Mouse (Mus musculus): Measurements from ENCODE around the gene Dpyd. TPM values are rescaled to one million over a fixed set of nuclear protein-coding genes. Genes with fewer than 3 reads are reported as not detected.

The Dpyd gene
- polyA plus RNA-seq, 1 experiment from 2014 or later: 6.6 TPM

DNA sequence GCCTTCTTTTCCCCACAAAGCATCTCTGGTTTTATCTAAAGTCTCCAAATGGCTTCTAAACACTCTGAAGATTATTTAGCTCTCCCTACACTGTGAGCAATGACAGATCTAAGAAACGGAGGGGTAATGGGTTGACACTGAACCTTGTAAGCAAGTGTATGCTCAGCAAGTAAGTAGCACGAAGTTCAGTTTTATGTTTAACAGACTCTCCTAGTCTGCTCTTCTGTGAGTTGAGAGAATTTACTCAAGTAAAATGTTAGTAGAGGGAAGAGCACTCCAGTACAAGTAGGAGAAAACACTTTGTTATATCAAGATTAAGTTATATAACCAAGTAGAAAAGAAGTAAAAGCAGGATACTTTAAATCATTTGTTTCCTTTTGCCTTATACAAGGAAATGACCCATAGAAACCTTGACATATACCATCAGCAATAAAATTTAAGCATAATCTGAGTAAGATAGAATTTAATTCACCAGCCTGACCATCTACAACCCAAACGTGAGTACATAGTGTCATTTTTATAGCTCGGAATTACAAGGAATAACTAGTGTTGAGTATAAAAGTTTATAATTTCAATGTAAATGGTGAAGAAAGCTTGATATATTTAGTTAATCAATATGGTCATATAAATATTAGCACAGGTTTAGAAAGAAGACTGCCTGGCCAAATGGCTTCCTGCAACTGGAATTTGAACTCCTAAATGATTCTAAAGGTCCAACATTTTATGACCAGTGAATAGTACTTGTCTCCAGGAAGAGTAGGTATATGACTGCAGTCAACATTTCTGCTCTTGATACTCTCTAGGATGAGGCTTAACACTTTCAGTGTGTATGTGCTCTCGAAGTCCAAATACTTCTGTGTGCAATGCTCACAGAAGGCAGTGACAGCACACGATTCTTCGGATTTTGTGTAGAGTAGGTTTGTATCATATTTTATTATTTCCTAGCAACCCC is 40.0 kb downstream of the Dpyd start:
- H3K9ac ChIP-seq (replicated peaks): no peak overlapping the region
- no peak for ATAC-seq (replicated peaks)
- H3K4me3 ChIP-seq: no peak overlapping the region
- H3K36me3 ChIP-seq: no peaks in the 10 kb centered on the region
- 92% methylated on average over 7 of the region's 7 CpGs for WGBS
- no peak overlapping the region for H3K4me2 ChIP-seq (replicated peaks)
- H3K9me3 ChIP-seq: no peaks in the 10 kb centered on the region
- H3K4me1 ChIP-seq: no peaks in the 10 kb centered on the region
- no peak overlapping the region for H3K27ac ChIP-seq (replicated peaks)
- H3K27me3 ChIP-seq: no peaks in the 10 kb centered on the region

DNA sequence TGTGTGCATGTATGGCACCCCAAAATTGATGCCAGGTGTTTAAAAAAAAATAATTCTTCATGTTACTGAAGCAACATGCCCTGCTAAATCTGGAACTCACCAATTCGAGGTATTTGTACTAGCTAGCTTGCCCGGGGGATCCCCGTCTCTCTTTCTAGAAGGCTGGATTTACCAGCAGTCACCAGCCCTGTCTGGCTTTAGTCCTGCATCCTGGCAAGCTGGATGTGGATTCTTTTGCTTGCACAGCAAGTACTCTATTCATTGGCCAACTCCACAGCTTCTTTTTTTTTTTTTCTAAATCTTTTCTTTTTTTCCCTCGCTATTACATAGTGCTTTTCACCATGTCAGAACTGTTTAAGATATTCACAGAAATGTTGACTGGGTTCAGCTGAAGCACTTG is 46.8 kb downstream of the Dpyd start:
- Histone ChIP-seq H3K4me1 (peaks cover 5% of the 10 kb centered on the region; the same call in 1 of the 2 replicates), H3K4me3 (no peak overlapping the region), H3K27ac (replicated peaks) (no peak overlapping the region), H3K27me3 (no peaks in the 10 kb centered on the region), H3K4me2 (replicated peaks) (no peak overlapping the region), H3K9me3 (no peaks in the 10 kb centered on the region), H3K36me3 (no peaks in the 10 kb centered on the region), H3K9ac (replicated peaks) (no peak overlapping the region)
- no peak for ATAC-seq (replicated peaks)
- WGBS: 27% methylated on average over 4 of the region's 4 CpGs

DNA sequence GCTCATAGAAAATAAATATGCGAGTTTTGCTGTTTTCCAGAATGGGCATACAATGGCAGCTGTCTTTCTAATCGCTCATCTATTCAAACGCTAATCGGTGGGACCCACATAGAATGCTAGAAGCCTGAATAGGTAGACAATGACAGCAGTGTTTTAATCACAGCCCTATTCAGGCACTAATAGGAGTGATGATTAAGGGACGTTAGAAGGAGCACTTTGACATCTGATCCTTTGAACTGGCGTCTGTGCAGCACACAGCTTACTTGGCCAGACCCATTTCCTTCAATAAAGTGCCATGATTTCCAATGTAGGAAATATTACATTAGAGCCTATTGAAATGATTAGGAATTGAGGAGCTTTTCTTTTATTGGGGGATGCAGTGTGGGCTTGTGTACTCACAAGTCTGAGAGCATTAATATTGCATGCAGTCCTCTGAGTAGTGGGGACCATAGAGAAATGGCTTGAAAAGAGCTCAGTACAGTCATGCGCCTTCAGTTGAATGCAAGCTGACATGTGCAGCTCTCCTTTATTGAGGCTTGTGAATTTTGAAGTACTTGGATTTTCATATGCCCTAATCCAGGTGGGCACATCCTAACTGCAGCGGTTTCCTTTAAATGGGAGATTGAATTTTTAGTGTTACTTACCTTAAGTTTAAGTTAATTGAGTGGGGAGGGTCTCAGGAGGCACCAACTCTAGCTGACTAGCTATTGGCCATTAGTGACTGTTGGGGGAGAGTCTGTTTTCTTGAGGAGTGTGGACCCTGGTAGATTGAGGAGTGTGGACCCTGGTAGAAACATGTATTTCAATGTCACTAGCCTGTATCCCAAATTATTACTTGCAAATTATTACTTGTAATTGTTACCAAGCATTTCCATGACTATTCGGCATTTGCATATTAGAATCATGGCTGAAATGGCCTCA is 64.8 kb downstream of the Dpyd start:
- peak; percentile 95 for ATAC-seq (replicated peaks)
- no peak overlapping the region for H3K4me3 ChIP-seq
- H3K4me1 ChIP-seq: peaks cover 11% of the 10 kb centered on the region
- no peaks in the 10 kb centered on the region for H3K27me3 ChIP-seq
- H3K4me2 ChIP-seq (replicated peaks): no peak overlapping the region
- no peaks in the 10 kb centered on the region for H3K9me3 ChIP-seq
- no peaks in the 10 kb centered on the region for H3K36me3 ChIP-seq
- no peak overlapping the region for H3K9ac ChIP-seq (replicated peaks)
- 17% methylated on average over 9 of the region's 9 CpGs for WGBS
- H3K27ac ChIP-seq (replicated peaks): peak overlapping the region; percentile 36; the same call in 1 of the 2 replicates

DNA sequence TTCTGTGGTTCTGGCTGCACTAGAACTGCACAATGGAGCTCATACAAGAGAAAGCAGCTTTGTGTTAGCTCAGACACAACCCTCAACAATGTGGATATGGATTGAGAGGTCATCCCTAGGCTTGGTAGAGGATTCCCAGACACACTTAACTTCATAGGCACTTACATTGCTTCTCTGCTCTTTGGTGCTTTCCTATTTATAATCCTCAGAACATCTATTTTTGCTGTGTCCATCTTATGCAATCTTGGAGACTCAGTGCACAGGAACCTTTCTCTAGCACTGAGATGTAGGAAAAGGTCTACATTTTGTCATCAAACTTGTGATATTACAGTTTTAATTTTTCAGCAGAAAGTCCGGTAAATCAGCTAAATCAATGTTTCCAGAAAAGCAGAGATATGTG is 67.8 kb downstream of the Dpyd start:
- no peak overlapping the region for H3K9ac ChIP-seq (replicated peaks)
- no peaks in the 10 kb centered on the region for H3K27me3 ChIP-seq
- whole genome bisulfite sequencing: 98% methylated on average over 1 of the region's 1 CpGs
- no peak overlapping the region for H3K27ac ChIP-seq (replicated peaks)
- H3K4me3 ChIP-seq: no peak overlapping the region
- H3K36me3 ChIP-seq: no peaks in the 10 kb centered on the region
- H3K4me2 ChIP-seq (replicated peaks): no peak overlapping the region
- no peaks in the 10 kb centered on the region for H3K9me3 ChIP-seq
- peaks cover 11% of the 10 kb centered on the region for H3K4me1 ChIP-seq
- no peak for ATAC-seq (replicated peaks)

DNA sequence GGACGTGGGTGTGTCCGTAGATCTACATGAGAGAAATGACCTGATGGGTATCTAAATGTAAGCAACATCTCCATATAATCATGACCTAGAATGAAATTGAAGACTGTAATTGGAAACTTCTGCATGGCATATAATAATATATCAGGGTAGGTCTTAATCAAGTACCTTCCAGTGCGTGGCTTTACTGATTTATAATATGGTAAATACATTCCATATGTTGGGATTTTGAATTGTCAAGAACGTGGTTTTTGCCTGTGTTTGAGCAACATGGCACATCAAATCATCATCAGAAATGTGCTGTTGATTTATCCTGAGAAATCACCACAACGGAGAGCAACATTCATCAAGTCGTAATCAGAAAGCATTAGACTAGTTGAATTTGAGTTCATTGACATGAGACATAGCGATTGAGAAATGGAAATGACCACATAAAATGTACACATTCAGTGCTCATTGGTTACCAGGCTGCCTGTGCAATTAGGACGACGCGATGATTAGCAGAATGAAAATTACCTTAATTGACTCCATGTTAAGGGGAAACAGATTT is 84.2 kb downstream of the Dpyd start:
- Histone ChIP-seq H3K27ac (replicated peaks) (no peak overlapping the region), H3K9me3 (no peaks in the 10 kb centered on the region), H3K27me3 (no peaks in the 10 kb centered on the region), H3K36me3 (no peaks in the 10 kb centered on the region), H3K4me3 (no peak overlapping the region), H3K4me2 (replicated peaks) (no peak overlapping the region), H3K4me1 (0 out of 2 replicates have a peak, but pooled peaks cover 2% of the 10 kb centered on the region), H3K9ac (replicated peaks) (no peak overlapping the region)
- 62% methylated on average over 10 of the region's 10 CpGs for WGBS
- no peak for ATAC-seq (replicated peaks)

DNA sequence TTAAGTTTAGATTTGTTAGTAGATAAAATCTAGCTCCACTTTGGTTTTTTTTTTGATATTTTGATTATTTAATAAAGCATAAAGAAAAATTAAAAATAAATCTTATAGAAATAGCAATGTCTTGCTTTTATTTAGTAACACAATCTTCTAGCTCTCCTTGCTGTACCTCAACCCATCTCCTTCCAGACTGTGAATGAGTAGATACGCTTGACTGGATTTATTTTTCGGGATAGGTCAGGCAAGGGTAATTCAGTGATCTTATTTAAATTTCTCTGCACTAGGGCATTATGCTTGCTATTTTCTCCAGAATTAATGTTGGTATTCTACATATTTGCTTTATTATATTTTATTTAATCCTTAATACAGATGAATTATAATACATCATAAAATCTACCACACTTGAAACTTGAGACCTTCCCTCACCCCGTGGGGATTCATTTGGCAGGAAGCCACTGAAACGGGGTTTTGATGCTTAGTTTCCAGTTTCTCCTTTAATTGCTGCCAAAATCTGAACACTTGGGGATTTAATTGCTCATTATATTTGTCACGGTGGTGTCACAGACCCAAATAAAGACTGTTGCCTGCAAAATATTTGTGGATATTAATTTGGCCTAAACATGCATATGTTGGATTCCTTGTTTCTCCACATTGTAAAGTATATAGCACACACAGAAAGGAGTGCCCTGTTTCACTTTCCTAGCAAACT is 102.2 kb downstream of the Dpyd start:
- 21% methylated on average over 5 of the region's 5 CpGs for WGBS
- peak; percentile 75 for ATAC-seq (replicated peaks)

DNA sequence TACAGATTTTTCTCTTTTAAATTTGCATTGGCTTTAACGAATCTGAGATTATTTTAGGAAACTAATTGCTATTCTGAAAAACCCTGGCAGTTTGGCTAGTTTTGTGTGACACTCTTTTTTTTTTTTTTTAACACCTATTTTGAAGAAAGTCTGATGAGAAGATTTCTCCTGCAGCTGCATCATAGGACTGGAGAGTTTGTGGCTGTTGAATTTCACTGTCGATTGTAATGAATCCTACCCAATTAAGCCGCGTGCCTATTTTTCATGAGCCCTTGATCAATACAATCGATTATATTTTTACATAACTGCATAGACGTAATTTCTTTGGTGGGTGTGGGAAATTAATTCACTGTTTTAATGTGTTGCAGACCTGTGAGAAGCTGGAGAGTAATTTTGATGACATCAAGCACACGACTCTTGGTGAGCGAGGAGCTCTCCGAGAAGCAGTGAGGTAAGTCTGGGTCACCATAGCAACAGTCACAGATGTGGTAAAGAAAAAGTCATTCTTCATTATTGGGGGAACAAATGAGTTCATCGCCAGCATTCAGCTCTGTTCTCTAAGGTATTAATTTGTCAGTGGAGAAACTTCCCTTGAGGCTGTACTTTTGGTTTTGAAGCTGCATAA is 112.3 kb downstream of the Dpyd start:
- Histone ChIP-seq H3K9ac (replicated peaks) (no peak overlapping the region), H3K9me3 (no peaks in the 10 kb centered on the region), H3K4me3 (peak overlapping the region; percentile 12; the same call in 1 of the 2 replicates), H3K4me1 (peaks cover 17% of the 10 kb centered on the region), H3K36me3 (no peaks in the 10 kb centered on the region), H3K27ac (replicated peaks) (no peak overlapping the region), H3K4me2 (replicated peaks) (peak overlapping the region; percentile 24), H3K27me3 (no peaks in the 10 kb centered on the region)
- peak; percentile 48; the same call in 1 of the 2 replicates for ATAC-seq (replicated peaks)
- 8% methylated on average over 10 of the region's 10 CpGs for WGBS

More for the DNA sequence above, 102.2 kb downstream of the Dpyd start:
- Histone ChIP-seq H3K9ac (replicated peaks) (no peak overlapping the region), H3K4me2 (replicated peaks) (no peak overlapping the region), H3K4me1 (peaks cover 5% of the 10 kb centered on the region), H3K36me3 (no peaks in the 10 kb centered on the region), H3K4me3 (no peak overlapping the region), H3K27ac (replicated peaks) (no peak overlapping the region), H3K9me3 (no peaks in the 10 kb centered on the region), H3K27me3 (0 out of 2 replicates have a peak, but pooled peaks cover 4% of the 10 kb centered on the region)

DNA sequence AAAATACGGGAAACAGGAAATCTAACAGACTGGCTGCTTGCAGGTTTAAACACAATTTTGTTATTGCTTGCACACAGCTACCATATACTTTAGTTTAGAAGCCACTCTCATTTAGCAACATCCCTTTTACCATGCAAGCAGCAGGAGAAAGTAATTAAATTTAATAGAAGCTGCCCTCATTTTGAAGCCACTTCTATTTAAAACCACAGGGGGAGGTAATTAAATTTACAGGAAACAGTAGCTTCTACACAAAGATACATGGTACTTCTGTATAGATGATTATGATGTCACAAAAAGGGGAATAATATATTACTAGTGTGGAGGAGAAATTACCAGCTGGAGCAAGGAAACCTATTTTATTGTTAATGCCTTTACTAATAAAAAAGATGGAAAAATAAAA is 113.5 kb downstream of the Dpyd start:
- H3K27ac ChIP-seq (replicated peaks): no peak overlapping the region
- ATAC-seq (replicated peaks): peak; percentile 46; the same call in 1 of the 2 replicates

DNA sequence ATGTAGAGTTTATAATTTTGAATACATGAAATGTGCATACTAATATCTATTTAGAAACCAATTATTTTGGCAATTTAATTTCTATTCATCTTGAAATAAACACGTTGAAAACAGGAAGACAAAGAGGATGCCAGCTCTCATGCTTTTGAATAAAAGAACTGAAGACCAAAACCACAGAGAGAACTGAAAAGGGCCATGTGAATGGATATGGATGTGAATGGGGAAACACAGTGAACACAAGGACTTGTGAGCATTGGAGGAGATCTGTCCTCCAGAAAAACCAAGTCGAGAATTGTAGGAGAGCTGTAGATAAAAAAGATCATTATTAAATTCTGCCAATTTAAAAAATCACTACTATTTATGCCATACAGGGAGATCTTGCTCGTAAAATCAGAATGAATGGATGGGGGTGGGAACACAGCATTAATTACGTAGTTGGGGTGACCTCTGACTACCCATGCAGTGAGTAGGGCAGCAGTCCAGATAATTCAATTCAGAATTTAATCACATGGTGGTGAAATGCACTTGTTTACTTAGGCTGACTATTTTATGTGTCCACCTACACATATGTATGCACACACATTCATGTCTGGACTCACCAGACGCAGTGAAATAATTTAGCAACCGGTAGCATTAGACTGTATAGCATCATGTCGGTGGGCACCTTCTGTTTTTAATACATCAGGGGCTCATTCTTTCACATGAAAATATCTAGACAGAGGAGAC is 114.3 kb downstream of the Dpyd start:
- H3K4me2 ChIP-seq (replicated peaks): no peak overlapping the region
- no peaks in the 10 kb centered on the region for H3K36me3 ChIP-seq
- peaks cover 17% of the 10 kb centered on the region for H3K4me1 ChIP-seq
- WGBS: 25% methylated on average over 7 of the region's 7 CpGs
- H3K4me3 ChIP-seq: no peak overlapping the region
- no peak overlapping the region for H3K9ac ChIP-seq (replicated peaks)
- H3K9me3 ChIP-seq: no peaks in the 10 kb centered on the region
- ATAC-seq (replicated peaks): peak; percentile 35; the same call in 1 of the 2 replicates
- no peaks in the 10 kb centered on the region for H3K27me3 ChIP-seq
- H3K27ac ChIP-seq (replicated peaks): no peak overlapping the region

More for the DNA sequence above, 113.5 kb downstream of the Dpyd start:
- H3K4me2 ChIP-seq (replicated peaks): no peak overlapping the region
- peaks cover 17% of the 10 kb centered on the region for H3K4me1 ChIP-seq
- no peaks in the 10 kb centered on the region for H3K36me3 ChIP-seq
- 7% methylated on average over 1 of the region's 1 CpGs for WGBS
- no peak overlapping the region for H3K4me3 ChIP-seq
- no peak overlapping the region for H3K9ac ChIP-seq (replicated peaks)
- no peaks in the 10 kb centered on the region for H3K9me3 ChIP-seq
- H3K27me3 ChIP-seq: no peaks in the 10 kb centered on the region

DNA sequence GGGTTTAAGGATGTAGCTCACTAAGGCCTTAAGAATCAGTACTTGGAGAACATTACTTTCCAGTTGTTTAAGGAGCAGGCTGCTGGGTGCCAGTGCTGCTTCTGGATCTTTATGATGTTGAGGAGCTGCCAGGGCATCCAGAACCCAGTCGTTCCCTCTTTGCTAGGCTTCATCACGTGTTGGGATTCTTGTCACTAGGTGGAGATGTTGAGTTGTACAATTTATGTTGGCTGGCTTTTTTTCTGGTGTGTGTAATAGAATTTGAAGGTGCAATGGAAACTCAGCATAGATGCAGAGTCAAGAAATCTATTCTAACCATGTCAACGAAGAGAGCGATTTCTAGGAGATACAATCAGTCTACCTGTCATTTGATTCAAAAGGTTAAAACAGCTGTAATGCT is 118.9 kb downstream of the Dpyd start:
- whole genome bisulfite sequencing: 54% methylated on average over 4 of the region's 4 CpGs
- no peak for ATAC-seq (replicated peaks)

More for the DNA sequence above, 118.9 kb downstream of the Dpyd start:
- Histone ChIP-seq H3K36me3 (no peaks in the 10 kb centered on the region), H3K27me3 (no peaks in the 10 kb centered on the region), H3K4me1 (peaks cover 5% of the 10 kb centered on the region), H3K27ac (replicated peaks) (no peak overlapping the region), H3K9me3 (no peaks in the 10 kb centered on the region), H3K9ac (replicated peaks) (no peak overlapping the region), H3K4me2 (replicated peaks) (no peak overlapping the region), H3K4me3 (no peak overlapping the region)

All from forebrain, embryonic 15.5 days (tissue).